Mouse (Mus musculus): ENCODE data around the gene Abca8a. TPM values are rescaled to one million over a fixed set of nuclear protein-coding genes. Genes with fewer than 3 reads are reported as not detected.

The Abca8a gene
- total and polyA plus RNA-seq, 3 experiments, result 0.08 TPM; not detected in 2

DNA sequence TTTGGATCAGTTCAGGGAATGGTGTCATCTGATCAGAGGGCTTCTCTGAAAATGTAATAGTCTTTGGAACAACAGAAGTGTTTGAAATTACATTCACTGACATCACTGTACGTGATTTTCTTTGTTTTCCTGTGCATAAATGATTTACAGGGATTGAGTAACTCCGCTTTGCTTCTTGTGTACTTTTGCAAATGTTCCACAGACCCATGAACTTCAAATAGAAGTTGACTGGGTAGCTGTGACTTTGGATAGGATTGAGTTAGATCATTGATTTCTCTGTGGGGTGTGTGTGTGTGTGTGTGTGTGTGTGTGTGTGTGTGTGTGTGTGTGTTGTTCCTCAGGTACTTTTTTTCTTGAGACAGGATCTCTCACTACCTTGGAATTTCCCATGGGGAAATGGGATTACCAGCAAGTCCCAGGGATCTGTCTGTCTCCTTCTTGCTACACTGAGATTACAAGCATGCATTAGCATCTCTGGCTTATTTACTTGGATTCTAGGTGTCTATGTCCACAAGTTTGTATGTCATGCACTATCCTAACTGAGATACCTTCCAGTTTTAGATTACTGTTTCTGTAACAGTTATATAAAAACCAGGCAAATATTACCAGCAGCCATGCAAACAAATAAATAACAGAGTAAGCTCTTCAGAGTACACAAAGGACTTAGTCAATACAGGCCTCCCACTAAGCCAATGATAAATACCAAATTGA, 84.8 kb downstream of the Abca8a start:
- no peak for DNase-seq (ENCODE audit: extremely low read depth)
- in situ Hi-C loops (cut with MboI; ENCODE audit: low pct_ligation_motif_present, low pct_unique_long_range_greater_than_20kb, low sequenced_read_pairs) (no loop called here), dilution Hi-C loops (cut with MboI; ENCODE audit: extremely low pct_ligation_motif_present, extremely low pct_unique_long_range_greater_than_20kb, low sequenced_read_pairs) (no loop called here)
- H3K9ac ChIP-seq (ENCODE audit: insufficient read depth, low read depth), result no peak overlapping the region
- H3K4me3 ChIP-seq (replicated peaks in 1 of 3; ENCODE audit: low read depth in 2 of 3, low read length in 2 of 3, poor library complexity in 1 of 3), result no peak overlapping the region
- H3K9me3 ChIP-seq (replicated peaks; ENCODE audit: low read length), result no peaks in the 10 kb centered on the region
- no peaks in the 10 kb centered on the region for H3K79me2 ChIP-seq (replicated peaks; ENCODE audit: control insufficient read depth, extremely low read depth, insufficient read depth, poor library complexity, severe bottlenecking)
- H3K36me3 ChIP-seq (replicated peaks in 1 of 2; ENCODE audit: control insufficient read depth in 1 of 2, insufficient read depth in 1 of 2, low read length in 1 of 2), result no peaks in the 10 kb centered on the region
- no peaks in the 10 kb centered on the region for H3K27me3 ChIP-seq (replicated peaks)
- TF ChIP-seq RAD21 (IDR thresholded peaks at IDR 0.05; ENCODE audit: low read depth, low read length) (no peak), MYC (IDR thresholded peaks at IDR 0.05; ENCODE audit: low read depth, low read length) (no peak), ZMIZ1 (IDR thresholded peaks at IDR 0.05; ENCODE audit: low read depth, low read length) (no peak), E2F4 (IDR thresholded peaks at IDR 0.05; ENCODE audit: insufficient replicate concordance, low read depth, low read length) (no peak), IRF4 (IDR thresholded peaks at IDR 0.05; ENCODE audit: low read depth, low read length) (no peak), POLR2AphosphoS2 (IDR thresholded peaks at IDR 0.05; ENCODE audit: low read depth, low read length) (no peak), SIN3A (IDR thresholded peaks at IDR 0.05; ENCODE audit: low read length) (no peak), KAT2A (IDR thresholded peaks at IDR 0.05; ENCODE audit: insufficient replicate concordance, low read length) (no peak), RCOR1 (conservative IDR thresholded peaks at IDR 0.05; ENCODE audit: low read depth, low read length) (no peak), TCF12 (IDR thresholded peaks at IDR 0.05; ENCODE audit: low read depth, low read length) (no peak), GABPA (IDR thresholded peaks at IDR 0.05; ENCODE audit: insufficient replicate concordance, low read depth, low read length) (no peak), BHLHE40 (IDR thresholded peaks at IDR 0.05; ENCODE audit: low read depth, low read length) (no peak), CHD1 (IDR thresholded peaks at IDR 0.05; ENCODE audit: low read depth, low read length) (no peak), EP300 (IDR thresholded peaks at IDR 0.05; ENCODE audit: low read length) (no peak), ZKSCAN1 (IDR thresholded peaks at IDR 0.05; ENCODE audit: borderline replicate concordance, low read depth, low read length) (no peak), CTCF (conservative IDR thresholded peaks at IDR 0.05 in 1 of 2, IDR thresholded peaks at IDR 0.05 in 1 of 2; ENCODE audit: low read depth in 2 of 2, low read length in 2 of 2) (no peak), ETS1 (conservative IDR thresholded peaks at IDR 0.05; ENCODE audit: low read depth, low read length) (no peak), CHD2 (IDR thresholded peaks at IDR 0.05; ENCODE audit: low read length) (no peak)
- H3K4me1 ChIP-seq (ENCODE audit: control insufficient read depth in 1 of 2, insufficient read depth in 2 of 2), result no peaks in the 10 kb centered on the region
- no peak overlapping the region for H3K27ac ChIP-seq (ENCODE audit: insufficient read depth, low read depth)
- H3K4me2 ChIP-seq (ENCODE audit: insufficient read depth, low read depth, poor library complexity, severe bottlenecking), result no peak overlapping the region

DNA sequence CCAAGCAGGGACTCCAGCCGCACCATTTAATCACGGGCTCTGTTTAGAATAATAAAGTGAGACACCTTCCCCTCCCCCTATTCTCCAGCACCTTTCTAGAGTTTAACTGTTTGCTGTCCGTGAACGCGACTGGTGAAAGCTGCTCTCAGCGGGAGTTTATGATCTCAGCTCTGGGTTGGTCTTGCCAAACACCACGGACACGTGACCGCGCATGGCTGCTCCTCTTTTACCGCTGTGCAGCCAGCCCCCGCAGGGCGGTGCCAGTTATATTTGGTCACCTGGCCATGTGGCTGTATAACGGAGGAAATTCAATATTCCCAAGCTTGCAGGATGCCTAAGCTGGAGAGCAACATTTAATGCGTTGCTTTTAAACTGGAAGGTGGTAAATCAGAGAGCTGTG, 100.2 kb downstream of the Abca8a start, which contains the start of gene Abca8b:
Abca8b (minus strand) TSS at position 222 of the 400 bp plus-strand sequence.
- DNase-seq (ENCODE audit: extremely low read depth), result peak; percentile 89
- H3K27me3 ChIP-seq (replicated peaks), result no peaks in the 10 kb centered on the region
- peaks cover 0 to 28% of the 10 kb centered on the region in 2 experiments; a peak in 2 of 4 replicates for H3K4me1 ChIP-seq (ENCODE audit: control insufficient read depth in 1 of 2, insufficient read depth in 2 of 2)
- peak within 1 kb of the TSS; percentile 73 for H3K4me2 ChIP-seq (ENCODE audit: insufficient read depth, low read depth, poor library complexity, severe bottlenecking)
- in situ Hi-C loops (cut with MboI; ENCODE audit: low pct_ligation_motif_present, low pct_unique_long_range_greater_than_20kb, low sequenced_read_pairs), result no loop called here
- H3K4me3 ChIP-seq (replicated peaks in 1 of 3; ENCODE audit: low read depth in 2 of 3, low read length in 2 of 3, poor library complexity in 1 of 3), result peak within 1 kb of the TSS; percentile 40 to 49 (median 48)
- peak within 1 kb of the TSS; percentile 64 for H3K9ac ChIP-seq (ENCODE audit: insufficient read depth, low read depth)
- no peaks in the 10 kb centered on the region for H3K36me3 ChIP-seq (replicated peaks in 1 of 2; ENCODE audit: control insufficient read depth in 1 of 2, insufficient read depth in 1 of 2, low read length in 1 of 2)
- dilution Hi-C loops (cut with MboI; ENCODE audit: extremely low pct_ligation_motif_present, extremely low pct_unique_long_range_greater_than_20kb, low sequenced_read_pairs), result no loop called here
- no peaks in the 10 kb centered on the region for H3K79me2 ChIP-seq (replicated peaks; ENCODE audit: control insufficient read depth, extremely low read depth, insufficient read depth, poor library complexity, severe bottlenecking)
- no peak within 1 kb of the TSS for H3K27ac ChIP-seq (ENCODE audit: insufficient read depth, low read depth)
- H3K9me3 ChIP-seq (replicated peaks; ENCODE audit: low read length), result no peaks in the 10 kb centered on the region
- peak; percentile 97 for TF ChIP-seq BHLHE40 (IDR thresholded peaks at IDR 0.05; ENCODE audit: low read depth, low read length)
- no peak for TF ChIP-seq KAT2A (IDR thresholded peaks at IDR 0.05; ENCODE audit: insufficient replicate concordance, low read length)
- TF ChIP-seq ETS1 (conservative IDR thresholded peaks at IDR 0.05; ENCODE audit: low read depth, low read length), result no peak; the same call in 1 of the 2 replicates
- peak; percentile 94 for TF ChIP-seq USF1 (IDR thresholded peaks at IDR 0.05; ENCODE audit: low read depth, low read length)
- no peak for TF ChIP-seq ZMIZ1 (IDR thresholded peaks at IDR 0.05; ENCODE audit: low read depth, low read length)
- TF ChIP-seq ZC3H11A (IDR thresholded peaks at IDR 0.05; ENCODE audit: low read depth, low read length), result no peak
- no peak for TF ChIP-seq NELFE (IDR thresholded peaks at IDR 0.05; ENCODE audit: low read depth, low read length)
- TF ChIP-seq SIN3A (IDR thresholded peaks at IDR 0.05; ENCODE audit: low read length), result no peak; the same call in 1 of the 2 replicates
- TF ChIP-seq IRF4 (IDR thresholded peaks at IDR 0.05; ENCODE audit: low read depth, low read length), result peak; percentile 28; the same call in 1 of the 2 replicates
- TF ChIP-seq EP300 (IDR thresholded peaks at IDR 0.05; ENCODE audit: low read length), result no peak
- no peak for TF ChIP-seq MAFK (IDR thresholded peaks at IDR 0.05; ENCODE audit: insufficient replicate concordance, low read length)
- peak; percentile 40; the same call in 1 of the 2 replicates for TF ChIP-seq MAZ (IDR thresholded peaks at IDR 0.05; ENCODE audit: low read depth, low read length)
- TF ChIP-seq CHD2 (IDR thresholded peaks at IDR 0.05; ENCODE audit: low read length), result peak; percentile 49; the same call in 1 of the 2 replicates
- TF ChIP-seq USF2 (conservative IDR thresholded peaks at IDR 0.05; ENCODE audit: low read depth, low read length), result peak; percentile 92
- no peak for TF ChIP-seq E2F4 (IDR thresholded peaks at IDR 0.05; ENCODE audit: insufficient replicate concordance, low read depth, low read length)
- no peak for TF ChIP-seq POLR2AphosphoS2 (IDR thresholded peaks at IDR 0.05; ENCODE audit: low read depth, low read length)
- no peak for TF ChIP-seq RCOR1 (conservative IDR thresholded peaks at IDR 0.05; ENCODE audit: low read depth, low read length)
- TF ChIP-seq TBP (conservative IDR thresholded peaks at IDR 0.05; ENCODE audit: low read depth, low read length), result 0 out of 2 replicates have a peak, but pooled peaks have one; percentile 29
- 0 out of 4 replicates have a peak, but pooled peaks of 1 of the 2 experiments have one; percentile 2 for TF ChIP-seq CTCF (conservative IDR thresholded peaks at IDR 0.05 in 1 of 2, IDR thresholded peaks at IDR 0.05 in 1 of 2; ENCODE audit: low read depth in 2 of 2, low read length in 2 of 2)
- no peak; the same call in 1 of the 2 replicates for TF ChIP-seq JUND (conservative IDR thresholded peaks at IDR 0.05; ENCODE audit: low read depth, low read length)
- no peak for TF ChIP-seq CHD1 (IDR thresholded peaks at IDR 0.05; ENCODE audit: low read depth, low read length)
- TF ChIP-seq UBTF (IDR thresholded peaks at IDR 0.05; ENCODE audit: low read depth, low read length), result no peak
- peak; percentile 35; the same call in 1 of the 2 replicates for TF ChIP-seq POLR2A (IDR thresholded peaks at IDR 0.05; ENCODE audit: low read depth, low read length)
